Mouse (Mus musculus): Measurements from ENCODE around the gene Cnnm3.

The Cnnm3 gene

GRCm38 (mm10) chr1:36558031-36558993, 46.6 kb downstream of the Cnnm3 start, which contains the start of gene Sema4c:
Gene Sema4c (minus strand): TSS chr1:36558349.
- DNase-seq (ENCODE audit: low read depth), result no peak

- no peak for DNase-seq (ENCODE audit: low read depth)
Measured at GRCm38 (mm10) chr1:36559256-36559655, 47.6 kb downstream of the Cnnm3 start.

DNA sequence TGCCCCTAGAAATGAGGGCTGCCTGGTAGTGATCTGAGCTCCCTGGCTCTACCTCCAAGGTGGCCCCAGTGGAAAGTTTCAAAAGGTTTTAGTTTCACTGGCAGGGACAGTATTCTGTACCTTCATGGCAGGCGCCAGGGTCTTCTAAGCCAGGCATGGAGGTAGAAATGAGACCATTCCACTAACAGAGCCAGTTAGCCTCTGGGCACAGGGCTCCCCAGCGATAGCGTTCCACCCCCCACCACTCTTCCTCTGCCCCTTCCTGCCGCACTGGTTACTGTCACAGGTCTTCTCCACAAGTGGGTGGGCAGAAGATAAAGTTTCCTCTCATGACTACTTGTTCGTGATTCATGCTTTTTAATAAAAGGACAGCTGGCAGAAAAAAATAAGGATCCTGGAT, 48.2 kb downstream of the Cnnm3 start:
- DNase-seq (ENCODE audit: low read depth), result no peak

DNA sequence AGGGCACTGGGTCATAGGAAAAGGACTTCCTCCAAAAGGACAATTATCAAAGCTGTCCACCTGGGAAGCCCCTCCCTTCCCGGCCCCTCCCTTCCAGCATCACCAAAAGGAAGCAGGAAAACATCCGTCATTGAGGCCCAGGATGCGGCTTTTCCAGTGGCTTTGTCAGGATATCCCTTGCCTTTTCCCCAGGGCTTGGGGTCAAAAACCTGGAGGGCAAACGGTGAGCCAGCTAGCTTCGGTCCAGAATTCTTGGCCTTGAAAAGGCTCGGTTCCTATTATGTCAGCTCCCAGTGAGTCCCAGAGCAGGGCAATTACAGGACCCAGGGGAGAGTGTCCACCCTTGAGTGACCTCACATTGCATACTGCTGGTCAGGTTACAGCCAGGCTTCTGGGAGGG, 49.2 kb downstream of the Cnnm3 start:
- no peak for DNase-seq (ENCODE audit: low read depth)

DNA sequence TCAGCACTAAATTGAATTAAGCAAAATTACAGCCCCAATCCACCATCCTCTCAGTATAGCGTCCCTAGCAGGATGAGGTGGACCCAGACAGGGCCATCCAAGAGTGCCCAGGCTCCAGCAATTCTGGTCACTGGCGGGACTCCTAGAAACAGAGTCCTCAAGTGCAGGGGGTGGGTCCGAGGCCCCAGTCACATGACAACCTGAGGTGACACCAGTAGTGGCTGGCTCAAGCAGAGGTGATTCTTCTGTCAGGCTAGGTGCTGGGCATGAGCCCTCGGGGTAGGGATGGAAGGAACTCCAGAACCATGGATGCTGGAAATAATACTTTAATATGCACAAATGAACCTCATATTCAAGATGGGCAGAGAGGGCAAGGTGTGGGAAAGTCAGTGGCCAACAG, 50.7 kb downstream of the Cnnm3 start:
- no peak for DNase-seq (ENCODE audit: low read depth)

DNA sequence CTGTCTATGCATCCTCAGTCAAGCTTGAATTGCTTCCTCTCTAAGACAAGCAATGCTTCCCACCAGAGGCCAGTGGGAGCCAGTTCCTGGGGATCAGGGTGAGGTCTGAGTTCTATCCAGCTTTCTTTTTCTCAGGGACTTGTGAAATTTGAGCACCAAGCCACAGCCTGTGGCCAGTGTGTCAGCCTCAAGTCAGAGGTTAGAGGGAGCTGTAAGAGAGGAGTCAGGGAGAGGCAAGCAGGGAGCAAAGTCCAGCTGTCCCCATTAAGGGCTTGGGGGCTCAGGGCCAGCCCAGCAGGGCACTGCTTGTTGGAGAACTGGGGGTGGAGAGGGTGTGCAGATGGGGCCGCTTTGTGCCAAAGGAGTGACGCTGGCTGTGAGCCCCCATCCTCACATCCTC, 51.5 kb downstream of the Cnnm3 start:
- no peak for DNase-seq (ENCODE audit: low read depth)

- no peak for DNase-seq (ENCODE audit: low read depth)
Measured at GRCm38 (mm10) chr1:36563632-36564031, 52.0 kb downstream of the Cnnm3 start.

- no peak for DNase-seq (ENCODE audit: low read depth)
Measured at GRCm38 (mm10) chr1:36564101-36564500, 52.4 kb downstream of the Cnnm3 start.

GRCm38 (mm10) chr1:36566425-36566824, 54.8 kb downstream of the Cnnm3 start:
- no peak for DNase-seq (ENCODE audit: low read depth)

DNA sequence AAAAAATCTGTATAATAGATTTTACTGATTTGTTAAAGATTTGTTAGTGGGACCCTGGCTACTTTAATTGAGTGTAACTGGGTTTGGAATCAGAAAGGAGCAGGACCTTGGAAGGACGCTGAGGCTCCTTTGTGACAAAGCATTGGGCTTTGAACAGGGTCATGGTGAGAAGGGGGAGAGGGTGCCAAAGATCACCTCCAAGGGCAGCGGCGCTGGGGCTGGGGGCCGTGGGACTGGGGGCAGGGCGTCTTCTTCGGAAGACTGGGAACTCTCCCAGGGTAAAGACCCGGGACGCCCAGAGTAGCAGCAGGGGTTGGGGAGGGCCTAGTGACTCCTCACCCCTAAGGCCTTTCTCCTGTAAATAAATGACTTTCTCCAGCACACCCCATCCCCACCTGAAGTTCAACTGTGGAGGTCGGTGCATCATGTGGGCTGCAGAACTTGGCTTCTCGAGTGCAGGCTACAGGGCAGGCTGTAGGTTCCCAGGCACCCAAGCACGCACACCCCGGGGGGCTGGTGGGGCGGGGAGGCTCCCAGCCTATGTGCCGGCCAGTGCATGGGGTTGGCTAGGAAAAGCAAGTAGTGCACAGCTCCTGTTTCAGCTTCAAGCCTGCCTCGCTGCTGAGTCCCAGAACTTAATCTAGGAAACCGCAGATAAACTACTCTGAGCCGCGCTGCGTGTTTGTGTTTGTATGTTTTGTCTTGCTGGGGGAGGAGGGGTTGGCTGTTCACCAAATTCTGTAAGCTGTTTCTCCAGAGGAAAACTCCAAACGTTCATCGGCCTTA, 56.3 kb downstream of the Cnnm3 start:
- no peak for DNase-seq (ENCODE audit: low read depth)

GRCm38 (mm10) chr1:36568776-36569175, 57.1 kb downstream of the Cnnm3 start:
- DNase-seq (ENCODE audit: low read depth), result no peak

- no peak for DNase-seq (ENCODE audit: low read depth)
Measured at GRCm38 (mm10) chr1:36569694-36570276, 58.1 kb downstream of the Cnnm3 start.

DNA sequence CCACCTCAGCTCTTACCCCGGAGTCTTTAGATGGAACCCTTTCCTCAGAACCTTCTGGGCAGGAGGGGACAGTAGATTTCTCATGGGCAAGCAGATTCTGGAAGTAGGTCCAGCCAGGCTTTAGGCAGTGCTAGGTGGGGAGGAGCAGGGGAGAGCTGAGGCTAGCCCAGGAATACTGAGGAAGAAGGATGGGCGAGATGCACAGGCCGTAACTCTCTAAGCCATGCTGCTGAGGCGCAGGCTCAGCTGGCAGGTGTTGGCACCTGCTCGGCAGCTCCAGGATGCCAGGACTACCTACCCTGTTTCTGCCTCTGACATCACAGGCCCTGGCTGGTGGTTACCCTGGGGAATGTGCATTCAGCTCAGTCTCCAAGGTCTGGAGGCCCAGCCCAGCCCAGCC, 58.7 kb downstream of the Cnnm3 start:
- DNase-seq (ENCODE audit: low read depth), result no peak

DNA sequence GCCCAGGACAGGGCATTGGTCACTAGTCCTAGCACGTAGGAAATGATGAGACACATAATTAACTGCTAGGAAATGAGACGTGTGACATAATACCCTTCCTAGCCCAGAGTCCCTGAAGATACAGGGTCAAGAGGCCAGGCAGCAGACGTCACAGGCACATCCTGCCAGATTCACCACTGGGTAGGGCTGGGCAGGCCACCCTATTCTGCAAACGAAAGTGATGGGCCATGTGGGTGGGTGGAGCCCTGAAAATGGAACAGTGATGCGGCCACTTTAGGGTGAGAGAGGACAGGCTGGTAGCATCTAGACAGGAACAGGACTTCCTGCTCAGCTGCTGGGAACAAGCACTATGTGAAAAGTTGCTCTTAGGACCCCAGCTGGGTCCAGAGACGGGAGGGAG, 60.0 kb downstream of the Cnnm3 start:
- DNase-seq (ENCODE audit: low read depth), result no peak

DNA sequence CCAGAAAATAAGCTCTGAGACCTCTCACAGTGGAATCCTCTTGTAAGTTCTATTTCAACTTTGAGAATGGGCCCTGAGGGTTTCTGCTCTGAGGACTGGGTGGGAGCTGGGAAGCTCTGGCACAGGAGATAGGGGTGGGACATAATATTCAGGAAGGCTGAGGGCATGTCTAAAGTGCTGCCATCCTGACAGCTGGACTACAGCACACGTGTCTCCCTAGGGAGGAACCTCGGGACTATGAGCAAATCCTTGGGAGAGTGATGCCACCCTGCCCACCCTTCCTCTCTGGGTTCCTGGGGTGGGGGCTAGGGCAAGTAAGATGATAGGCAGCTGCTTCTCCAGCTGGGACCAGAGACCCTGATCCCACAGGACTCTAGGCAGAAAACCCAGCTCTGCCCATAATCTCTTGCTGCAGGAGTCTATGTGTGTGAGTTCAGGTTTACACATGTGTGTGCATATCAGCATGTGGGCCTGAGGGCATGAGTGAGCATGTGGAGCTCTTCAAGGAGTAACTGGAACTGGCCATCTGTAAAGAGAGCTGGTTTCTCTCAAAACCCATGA, 60.6 kb downstream of the Cnnm3 start:
- no peak for DNase-seq (ENCODE audit: low read depth)

- no peak for DNase-seq (ENCODE audit: low read depth)
Measured at GRCm38 (mm10) chr1:36572709-36573108, 61.0 kb downstream of the Cnnm3 start.

DNA sequence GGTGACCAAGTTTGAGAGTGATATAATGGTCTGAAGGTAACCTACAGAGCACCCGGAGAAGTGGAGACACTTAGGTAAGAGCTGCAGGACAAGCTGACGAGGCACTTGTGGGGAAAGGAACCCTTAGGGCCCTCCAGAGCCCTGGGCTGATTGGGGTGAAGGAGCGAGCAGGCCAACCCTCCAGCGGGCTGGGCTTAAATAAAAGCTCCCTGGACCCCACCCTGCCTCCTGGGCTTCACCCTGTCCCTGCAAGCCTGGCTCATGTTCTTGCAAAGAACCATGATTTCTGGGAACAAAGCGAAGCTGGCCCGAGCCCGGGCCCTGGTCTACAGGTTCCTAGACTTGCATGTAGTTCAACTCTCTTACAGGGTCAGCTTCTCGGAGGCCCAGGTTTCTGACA, 61.9 kb downstream of the Cnnm3 start:
- no peak for DNase-seq (ENCODE audit: low read depth)

DNA sequence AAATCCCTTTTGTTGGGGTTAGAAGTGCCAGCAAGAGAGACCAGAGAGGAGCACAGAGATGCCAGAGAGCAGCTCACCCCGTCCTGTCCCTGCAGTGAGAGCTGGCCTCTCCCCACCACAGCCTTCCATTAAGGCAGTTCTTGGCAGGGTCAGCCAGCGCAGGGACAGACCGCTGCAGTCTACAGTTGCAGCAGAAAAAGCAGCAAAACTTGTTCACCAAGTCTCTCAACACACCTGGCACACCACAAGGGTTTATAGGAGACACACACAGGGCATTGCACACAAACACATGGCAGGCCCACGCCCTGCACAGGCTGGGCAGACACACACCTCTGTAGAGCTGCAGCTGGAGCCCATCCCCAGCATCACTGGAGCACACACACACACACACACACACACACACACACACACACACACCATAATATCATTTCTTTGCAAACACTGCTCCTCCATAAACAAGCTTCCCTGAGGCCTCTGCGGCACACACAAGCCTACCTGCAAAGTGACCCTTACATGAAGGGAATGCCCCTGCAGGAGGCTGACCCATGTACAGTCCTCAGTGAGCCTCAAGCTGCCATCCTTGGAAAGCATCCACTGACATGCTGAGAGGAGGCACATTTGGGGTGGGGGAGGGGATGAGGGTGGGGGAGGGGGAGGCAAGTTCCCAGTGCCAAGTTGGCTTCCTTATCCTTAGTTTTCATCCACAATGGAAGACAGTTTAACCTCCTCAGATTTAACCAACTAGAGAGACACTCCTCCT, 62.7 kb downstream of the Cnnm3 start:
- no peak for DNase-seq (ENCODE audit: low read depth)

GRCm38 (mm10) chr1:36575347-36575746, 63.7 kb downstream of the Cnnm3 start:
- DNase-seq (ENCODE audit: low read depth), result no peak

DNA sequence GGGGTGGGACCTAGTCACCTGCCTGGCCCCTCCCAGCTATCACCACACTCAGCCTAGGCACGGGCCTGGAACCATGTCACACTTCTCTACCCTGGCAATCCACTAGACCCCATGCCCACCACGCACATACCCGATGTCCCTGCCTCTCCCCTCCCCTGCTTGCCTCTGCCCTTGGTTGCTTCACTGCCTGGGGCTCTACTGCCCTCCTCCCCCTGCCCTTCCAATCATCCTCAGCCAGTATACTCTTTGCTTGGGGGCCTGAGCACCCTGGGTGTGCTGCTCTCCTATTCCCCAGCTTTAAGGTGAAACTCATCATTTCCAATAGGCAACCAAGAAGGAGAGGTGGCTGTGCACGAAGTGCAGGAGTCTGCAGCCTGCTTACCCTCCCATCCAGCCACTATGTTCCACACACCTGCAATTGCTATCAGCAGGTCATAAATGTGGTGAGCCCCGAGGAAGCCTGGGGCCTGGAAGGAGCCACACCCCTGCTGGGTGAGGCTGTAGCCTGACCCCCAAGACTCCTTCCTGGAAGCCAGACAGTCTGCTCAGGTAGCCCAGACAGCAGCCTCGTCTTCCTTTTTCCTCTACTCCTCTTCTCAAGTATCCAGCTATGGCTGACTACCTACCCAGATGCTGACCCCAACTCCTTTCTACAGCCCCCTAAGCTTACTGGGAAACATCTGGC, 65.5 kb downstream of the Cnnm3 start:
- DNase-seq (ENCODE audit: low read depth), result no peak
